Mouse (Mus musculus): ENCODE measurements at regions not wholly inside any gene's neighbourhood (a gene's known extent, or its start where the extent isn't known, plus 50 kb on each side); places are given as distances from the start of the nearest gene placed in this dataset.

DNA sequence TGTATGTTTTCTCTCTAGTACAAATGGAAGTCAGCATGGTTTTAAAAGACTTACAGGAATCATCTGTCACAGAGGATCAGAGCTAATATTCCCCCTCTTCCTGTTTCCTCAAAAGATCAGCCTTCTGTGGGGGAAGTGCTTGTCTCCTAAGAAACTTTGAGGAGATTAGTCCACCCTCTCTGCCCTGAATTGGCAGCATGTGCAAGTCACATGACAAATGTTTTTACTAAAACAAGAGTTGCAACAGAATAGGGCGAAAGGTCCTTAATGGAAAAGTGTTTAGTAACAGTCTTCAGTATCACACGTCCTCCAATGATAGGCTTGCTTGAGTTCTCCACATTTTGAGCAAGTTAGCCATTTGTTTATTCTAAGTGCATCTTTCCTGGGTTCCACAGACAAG is 162.8 kb downstream of the Fzd1 start:
- DNase-seq: no peak

GRCm38 (mm10) chr5:4594562-4594961 is 163.3 kb downstream of the Fzd1 start:
- no peak for DNase-seq

DNA sequence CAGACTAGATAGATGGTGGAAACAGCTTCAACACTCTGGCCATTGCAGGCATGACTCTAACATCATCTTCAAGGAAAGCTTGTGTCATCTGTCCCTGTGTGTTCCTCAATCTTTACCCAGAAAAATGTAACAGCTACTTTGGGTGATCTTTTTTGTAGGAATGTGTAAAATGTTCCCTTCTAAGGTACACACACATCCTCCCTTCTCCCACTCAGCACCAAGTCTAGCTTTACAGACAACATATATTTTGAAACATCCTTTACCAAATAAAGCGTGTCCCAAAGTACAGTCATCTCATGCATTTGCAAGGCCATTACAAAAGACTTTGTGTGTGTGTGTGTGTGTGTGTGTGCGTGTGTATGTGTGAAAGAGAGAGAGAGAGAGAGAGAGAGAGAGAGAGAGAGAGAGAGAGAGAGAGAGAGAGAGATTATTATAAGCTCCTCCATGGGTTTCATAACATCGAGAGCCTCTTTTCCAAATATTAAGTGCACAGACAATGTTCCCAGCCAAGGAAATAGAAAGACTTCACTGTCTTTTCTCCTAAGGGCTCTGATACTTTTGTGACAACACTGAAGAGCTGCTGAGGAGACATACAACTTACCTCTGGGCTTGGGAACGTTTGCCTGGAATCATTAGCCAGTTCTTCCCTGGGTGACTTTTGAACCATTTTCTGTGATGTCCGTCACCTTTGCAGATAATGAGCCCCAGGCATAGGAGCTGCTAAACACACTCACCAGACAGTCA is 164.0 kb downstream of the Fzd1 start:
- DNase-seq: no peak

GRCm38 (mm10) chr5:4591721-4592120 is 166.1 kb downstream of the Fzd1 start:
- DNase-seq: no peak

DNA sequence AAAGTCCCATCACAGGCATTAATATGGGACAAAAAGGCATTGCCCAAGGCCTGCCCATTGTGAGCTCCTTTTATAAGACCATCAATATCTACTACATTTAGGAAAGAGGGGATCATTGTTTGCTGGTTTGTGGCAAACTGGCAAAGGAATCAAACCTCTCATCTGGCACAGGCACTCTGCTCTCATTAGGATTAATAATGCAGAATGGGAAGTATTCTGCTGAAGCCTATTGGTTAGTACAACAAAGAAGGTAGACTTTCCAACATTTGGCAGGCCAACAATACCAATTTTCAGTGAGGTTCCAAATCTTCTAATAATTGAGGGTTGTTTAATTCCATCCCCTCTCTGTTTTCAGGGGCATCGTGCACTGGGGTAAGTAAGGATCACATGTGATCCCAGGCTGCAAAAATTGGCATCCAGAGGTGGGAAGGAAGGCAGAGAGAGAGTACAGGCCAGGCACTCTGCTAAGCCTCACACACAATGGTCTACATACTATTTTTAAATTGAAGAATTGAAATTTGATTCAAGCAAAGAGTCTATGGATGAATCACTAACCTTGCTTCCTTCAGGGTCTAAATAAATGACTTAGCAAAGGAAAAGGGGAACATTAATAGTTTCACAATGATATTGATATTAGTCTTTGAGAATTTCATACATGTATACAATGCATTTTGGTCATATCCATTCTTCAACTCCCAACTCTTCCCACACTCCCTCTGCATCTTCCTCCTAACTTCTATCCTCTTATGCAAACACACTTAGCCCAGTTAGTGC is 174.9 kb downstream of the Fzd1 start:
- DNase-seq: no peak

- DNase-seq: no peak
Measured at GRCm38 (mm10) chr5:4580185-4580839, 177.5 kb downstream of the Fzd1 start.

DNA sequence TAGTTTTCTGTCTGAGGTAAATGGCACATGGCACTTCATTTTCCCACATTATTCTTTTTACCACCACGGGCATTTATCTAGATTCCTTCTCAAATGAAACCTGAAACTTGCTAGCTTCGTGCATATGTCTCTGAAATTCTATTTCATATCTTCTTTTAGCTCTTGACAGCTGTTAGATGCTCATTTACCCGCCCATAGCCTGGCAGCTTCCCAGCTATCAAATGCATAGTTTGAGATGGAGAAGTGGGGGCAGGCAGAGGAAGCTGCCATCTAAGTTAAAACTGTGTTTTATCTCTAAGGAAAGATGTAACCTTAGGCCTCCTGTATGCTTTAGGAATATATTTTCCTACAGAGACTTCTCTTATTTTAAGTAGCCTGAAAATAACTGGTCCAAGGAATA is 179.0 kb downstream of the Fzd1 start:
- peak; percentile 4 for DNase-seq

GRCm38 (mm10) chr5:4577179-4577578 is 180.7 kb downstream of the Fzd1 start:
- no peak for DNase-seq

- no peak for DNase-seq
Measured at GRCm38 (mm10) chr5:4563862-4564261, 194.0 kb downstream of the Fzd1 start.

GRCm38 (mm10) chr5:4561661-4562060 is 196.2 kb downstream of the Fzd1 start:
- no peak for DNase-seq

DNA sequence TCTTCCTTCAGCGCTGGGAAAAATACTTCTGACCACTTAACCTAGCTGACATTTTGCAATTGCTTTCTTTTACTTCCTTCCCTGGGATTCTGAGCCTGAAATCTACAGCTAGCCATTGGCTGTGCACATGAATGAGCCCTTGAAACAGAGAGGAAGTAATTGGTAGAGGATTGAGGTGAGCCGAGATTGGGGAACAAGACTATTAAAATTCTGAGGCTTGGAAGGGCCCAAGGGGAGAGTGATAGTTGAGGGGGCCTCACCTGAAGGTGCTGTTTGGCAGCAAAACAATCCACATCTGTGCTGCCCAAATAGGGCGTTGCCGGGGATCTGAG is 196.7 kb downstream of the Fzd1 start:
- DNase-seq: no peak

GRCm38 (mm10) chr5:4560370-4561138 is 197.3 kb downstream of the Fzd1 start:
- no peak for DNase-seq

- no peak for DNase-seq
Measured at GRCm38 (mm10) chr5:4554972-4555371, 202.9 kb downstream of the Fzd1 start.

- DNase-seq: peak in 1 of 2 experiments; percentile 7
Measured at GRCm38 (mm10) chr5:4538572-4538971, 219.3 kb downstream of the Fzd1 start.

DNA sequence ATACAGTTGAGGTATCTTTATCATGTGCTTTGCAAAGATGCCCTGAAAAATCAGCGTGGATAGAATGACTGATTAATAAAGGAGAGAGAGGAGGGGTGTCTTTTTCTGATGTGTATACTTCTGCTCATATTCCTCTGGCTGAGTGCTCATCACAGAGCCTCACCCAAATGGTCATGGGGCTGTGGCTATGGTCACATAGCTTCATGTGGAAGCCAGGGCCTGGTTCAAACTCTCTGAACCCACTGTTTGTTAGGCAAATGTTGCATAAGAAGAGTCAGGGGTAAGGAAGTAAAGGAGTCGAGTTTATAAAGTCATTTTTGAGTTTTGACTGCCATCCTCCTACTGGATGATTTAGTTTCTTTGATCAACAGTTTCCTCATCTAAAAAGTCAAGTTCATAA is 221.0 kb downstream of the Fzd1 start:
- DNase-seq: no peak

DNA sequence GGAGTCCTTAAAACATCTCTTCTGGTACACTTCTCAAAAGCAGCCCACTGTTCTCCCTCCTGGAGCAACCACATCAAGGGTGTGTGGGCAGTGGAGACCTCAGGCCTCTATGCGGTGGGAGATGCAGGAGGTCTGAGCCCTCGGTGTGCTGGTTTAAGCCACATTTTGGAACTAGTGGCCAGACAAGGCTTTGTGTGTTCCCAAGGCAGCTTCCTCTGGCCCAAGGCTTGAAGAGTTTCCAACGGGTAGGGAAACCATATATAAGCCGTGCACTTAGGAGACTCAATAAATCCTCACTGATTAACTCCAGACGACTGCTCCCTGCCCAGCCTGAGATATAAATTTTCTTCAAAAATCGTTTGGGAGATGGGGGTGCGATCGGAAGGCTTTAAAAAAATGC is 221.9 kb downstream of the Fzd1 start:
- no peak for DNase-seq

- DNase-seq: no peak
Measured at GRCm38 (mm10) chr5:4534512-4534911, 223.3 kb downstream of the Fzd1 start.

GRCm38 (mm10) chr5:4530236-4531067 is 227.4 kb downstream of the Fzd1 start:
- peak; percentile 9 to 11 for DNase-seq

GRCm38 (mm10) chr5:4526042-4526815 is 231.6 kb downstream of the Fzd1 start:
- DNase-seq: no peak

DNA sequence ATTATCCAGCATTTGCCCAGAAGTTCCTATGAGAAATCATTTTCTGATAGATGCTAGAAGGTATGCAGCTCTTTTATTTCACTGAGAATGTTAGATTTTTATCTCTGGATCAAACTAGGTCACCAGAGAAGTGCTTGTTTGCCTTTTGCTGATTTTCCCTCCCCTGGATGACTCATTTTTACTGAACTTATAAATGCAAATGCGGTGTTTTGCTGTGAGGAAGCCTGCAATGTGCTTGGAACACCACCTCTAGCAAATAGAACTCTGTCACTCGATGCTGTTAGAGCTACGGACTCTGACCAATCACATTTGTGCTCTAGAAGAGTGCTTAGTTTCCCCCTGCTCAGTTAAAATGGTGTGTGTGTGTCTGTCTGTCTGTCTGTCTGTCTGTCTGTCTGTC is 257.2 kb downstream of the Fzd1 start:
- DNase-seq: no peak

DNA sequence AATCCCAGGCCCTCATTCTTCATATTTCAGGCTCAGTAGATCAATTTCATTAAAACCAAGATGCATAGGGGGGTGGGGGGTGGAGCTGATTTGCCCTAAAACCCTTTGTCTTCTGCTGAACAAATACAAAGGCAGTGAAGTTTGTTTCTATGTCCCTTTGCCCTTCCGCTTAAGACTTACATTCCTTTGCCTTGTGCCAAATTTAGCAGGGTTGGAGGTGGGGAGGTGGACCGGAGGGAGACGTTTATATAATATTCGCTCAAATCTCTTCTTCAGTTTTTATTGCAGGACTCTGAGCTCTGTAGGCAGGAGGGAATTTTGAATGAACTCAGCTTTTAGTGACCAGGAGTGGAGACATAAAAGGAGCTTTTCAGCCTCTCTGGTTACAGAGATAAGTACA is 258.8 kb downstream of the Fzd1 start:
- no peak for DNase-seq

Measured in layer of hippocampus, postnatal 36 days (tissue).